Mouse (Mus musculus) kidney, embryonic 15.5 days (tissue): ENCODE results near the gene Dnah11. TPM values are rescaled to one million over a fixed set of nuclear protein-coding genes. Genes with fewer than 3 reads are reported as not detected.

Experiments used
- ATAC-seq: fragments of 200-750 bp; cut with Nextera tagmentation; replicated peaks from 2 replicates; pipeline ENCODE4 v1.8.0; 2017; ENCODE audit warnings: moderate TSS enrichment; ENCODE audit not compliant: low FRiP score
- H3K27ac ChIP-seq: fragments of 300-500 bp; sonication (generic); 2 replicates; pipeline ENCODE4 v1.5.1; 2015; ENCODE audit warnings: mild to moderate bottlenecking, inconsistent platforms
- H3K27me3 ChIP-seq: fragments of 300-500 bp; sonication (generic); 2 replicates; pipeline ENCODE4 v1.6.1; 2015; ENCODE audit warnings: inconsistent platforms
- H3K36me3 ChIP-seq: fragments of 300-500 bp; sonication (generic); 2 replicates; pipeline ENCODE4 v1.6.1; 2015; ENCODE audit warnings: inconsistent platforms
- H3K4me1 ChIP-seq: fragments of 300-500 bp; sonication (generic); 2 replicates; pipeline ENCODE4 v1.6.1; 2015; ENCODE audit warnings: inconsistent platforms
- H3K4me2 ChIP-seq: fragments of 300-500 bp; sonication (generic); 2 replicates; pipeline ENCODE4 v1.6.1; 2015; ENCODE audit warnings: moderate library complexity, mild to moderate bottlenecking, inconsistent platforms
- H3K4me3 ChIP-seq: fragments of 300-500 bp; sonication (generic); replicated peaks from 2 replicates; pipeline ENCODE4 v1.5.1; 2015; ENCODE audit warnings: mild to moderate bottlenecking, inconsistent platforms
- H3K9ac ChIP-seq: fragments of 300-500 bp; sonication (generic); 2 replicates; pipeline ENCODE4 v1.6.1; 2015; ENCODE audit warnings: mild to moderate bottlenecking, inconsistent platforms
- H3K9me3 ChIP-seq: fragments of 300-500 bp; sonication (generic); replicated peaks from 2 replicates; pipeline ENCODE4 v1.6.1; 2016; ENCODE audit warnings: inconsistent platforms
- WGBS: fragments of 180-500 bp; shearing (Covaris S2); methylation state at CpG from one replicate; pipeline ENCODE4 v1.1.7; 2015; ENCODE audit warnings: mixed read lengths; 5-methylcytosine and 5-hydroxymethylcytosine counted together
- polyA plus RNA-seq: library from polyadenylated mRNA; unstranded; fragments of >200 nt; fragmentation: Nextera tagmentation; extraction: Ambion mirVana; gene quantifications from 2 replicates; pipeline ENCODE4 v1.2.1, GENCODE M21; 2015

The Dnah11 gene
- polyA plus RNA-seq, 1 experiment from 2014 or later = 0.47 TPM

DNA sequence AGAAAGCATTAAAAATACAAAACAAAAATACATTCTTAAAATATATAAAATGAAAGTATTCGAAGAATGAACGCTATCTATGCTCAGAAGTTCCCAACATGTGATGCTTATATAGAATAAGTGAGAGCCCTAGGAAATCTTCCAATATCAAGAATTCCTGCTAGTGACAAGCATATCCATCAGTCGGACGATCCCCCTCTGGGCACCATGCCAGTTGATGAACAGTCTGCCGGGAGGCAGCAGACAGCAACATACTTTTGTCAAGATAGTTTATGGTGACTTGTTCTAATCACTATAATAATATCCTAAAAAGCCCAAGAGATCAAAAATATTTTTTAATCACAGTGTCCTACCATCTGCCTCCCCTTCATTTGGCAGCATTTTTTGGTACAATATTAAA, 114.7 kb downstream of the Dnah11 start:
- 68% methylated on average over 5 of the region's 5 CpGs for WGBS
- no peak for ATAC-seq
- Histone ChIP-seq H3K27ac (no peak overlapping the region), H3K4me3 (no peak overlapping the region), H3K27me3 (no peaks in the 10 kb centered on the region), H3K9ac (no peak overlapping the region), H3K4me1 (no peaks in the 10 kb centered on the region), H3K4me2 (no peak overlapping the region), H3K9me3 (no peaks in the 10 kb centered on the region), H3K36me3 (no peaks in the 10 kb centered on the region)

DNA sequence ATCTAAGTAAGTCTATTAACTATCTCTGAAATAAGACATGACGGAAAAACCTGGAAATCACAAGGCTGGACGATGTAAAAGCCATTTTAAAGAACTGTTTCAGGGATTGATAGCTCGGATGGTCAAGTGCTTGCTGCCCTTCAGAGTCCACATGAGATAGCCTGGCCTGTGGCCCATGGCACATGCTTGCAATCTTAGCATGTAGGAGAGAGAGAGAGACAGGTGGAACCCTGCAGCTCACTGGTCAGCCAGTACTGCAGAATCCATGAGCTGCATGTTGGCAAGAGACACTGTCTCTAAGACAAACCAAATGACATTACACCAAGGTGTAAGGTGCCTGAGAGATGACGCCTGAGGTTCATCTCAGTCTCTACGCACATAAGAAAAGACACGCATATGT, 118.4 kb downstream of the Dnah11 start:
- no peak overlapping the region for H3K27ac ChIP-seq
- H3K36me3 ChIP-seq = no peaks in the 10 kb centered on the region
- no peaks in the 10 kb centered on the region for H3K4me1 ChIP-seq
- ATAC-seq = no peak
- no peak overlapping the region for H3K4me2 ChIP-seq
- H3K9ac ChIP-seq = no peak overlapping the region
- H3K9me3 ChIP-seq = no peaks in the 10 kb centered on the region
- WGBS = 91% methylated on average over 6 of the region's 6 CpGs
- H3K27me3 ChIP-seq = no peaks in the 10 kb centered on the region
- H3K4me3 ChIP-seq = no peak overlapping the region

DNA sequence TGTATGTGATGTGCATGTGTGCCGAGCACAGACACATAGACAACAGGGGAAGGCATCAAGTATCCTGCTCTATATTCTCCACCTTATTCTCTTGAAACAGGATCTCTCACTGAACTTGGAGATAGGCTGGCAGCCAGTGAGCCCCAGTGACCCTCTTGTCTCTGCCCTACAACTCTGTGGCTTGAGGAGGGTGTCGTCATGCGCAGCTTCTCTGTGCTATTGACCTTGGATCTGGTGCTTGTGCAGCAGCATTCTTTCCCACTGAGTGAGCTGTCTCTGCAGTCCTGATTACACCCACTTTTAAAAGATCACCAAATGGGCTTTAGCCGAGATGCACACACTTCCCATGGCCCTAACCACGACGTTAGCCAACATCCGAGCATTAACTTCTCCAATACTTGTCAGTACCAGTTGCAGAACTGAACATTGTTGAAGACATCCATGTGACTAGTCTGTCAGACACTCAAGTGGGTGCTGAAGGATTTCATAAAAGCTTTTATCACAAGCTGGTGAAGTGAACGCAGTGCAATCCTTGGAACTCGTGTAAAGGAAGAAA, 120.3 kb downstream of the Dnah11 start:
- Histone ChIP-seq H3K27ac (no peak overlapping the region), H3K36me3 (no peaks in the 10 kb centered on the region), H3K4me1 (no peaks in the 10 kb centered on the region), H3K4me3 (no peak overlapping the region), H3K4me2 (no peak overlapping the region), H3K27me3 (no peaks in the 10 kb centered on the region), H3K9ac (no peak overlapping the region), H3K9me3 (no peaks in the 10 kb centered on the region)
- ATAC-seq = no peak
- 67% methylated on average over 9 of the region's 9 CpGs for WGBS

DNA sequence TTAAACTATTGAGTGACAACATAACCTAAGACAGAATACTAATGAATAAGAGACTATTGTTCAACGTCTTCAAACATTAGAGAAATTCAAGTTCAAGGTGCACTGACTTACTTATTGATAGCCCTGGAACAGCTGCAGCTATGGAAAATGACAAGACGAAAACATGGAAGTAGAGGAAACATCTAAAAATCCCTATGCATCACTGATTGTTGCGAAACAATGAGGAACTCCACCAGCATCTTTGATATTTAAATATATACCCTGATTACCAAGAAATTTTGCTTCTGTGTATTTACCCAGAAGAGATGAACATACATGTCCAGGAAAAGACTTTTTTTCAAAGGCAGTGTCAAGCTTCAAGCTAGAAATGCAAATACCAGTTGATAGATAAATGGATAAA, 122.0 kb downstream of the Dnah11 start:
- Histone ChIP-seq H3K27me3 (no peaks in the 10 kb centered on the region), H3K4me1 (no peaks in the 10 kb centered on the region), H3K36me3 (no peaks in the 10 kb centered on the region), H3K9ac (no peak overlapping the region), H3K9me3 (no peaks in the 10 kb centered on the region), H3K4me2 (no peak overlapping the region), H3K4me3 (no peak overlapping the region), H3K27ac (no peak overlapping the region)
- WGBS = 67% methylated on average over 3 of the region's 3 CpGs
- no peak for ATAC-seq

DNA sequence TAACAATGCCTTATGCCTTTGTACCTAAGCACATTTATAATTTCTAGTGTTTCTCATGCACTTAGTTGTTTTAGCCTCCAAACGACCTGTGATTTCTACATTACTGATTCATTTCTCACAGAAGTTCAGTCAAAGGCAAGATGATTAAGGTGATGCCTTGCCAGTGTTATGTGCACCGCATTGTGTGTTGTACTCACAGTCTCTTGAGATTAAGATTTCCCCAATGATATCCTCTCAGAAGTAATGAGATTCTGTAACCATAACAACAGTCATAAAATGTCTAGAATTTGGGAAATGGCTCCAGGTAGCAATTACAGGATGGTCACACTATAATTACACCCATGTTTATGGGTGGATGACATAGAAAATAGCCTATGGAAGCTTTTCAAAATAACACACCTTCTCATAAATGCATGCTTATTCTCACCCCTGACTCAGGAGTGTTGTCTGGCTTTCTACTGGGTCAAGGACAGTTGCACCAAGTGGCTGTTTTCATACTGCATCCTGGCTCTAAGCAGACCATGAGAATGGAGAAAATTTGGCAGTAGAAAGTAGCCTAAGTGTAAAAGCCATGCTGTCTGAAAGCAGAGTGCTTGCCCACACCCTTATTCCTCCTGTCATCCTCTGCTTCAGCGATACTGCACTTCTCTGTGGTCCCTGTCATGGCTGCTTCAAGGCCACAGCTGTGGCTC, 126.5 kb downstream of the Dnah11 start:
- no peak overlapping the region for H3K4me3 ChIP-seq
- no peak overlapping the region for H3K27ac ChIP-seq
- H3K4me1 ChIP-seq = no peaks in the 10 kb centered on the region
- H3K9ac ChIP-seq = no peak overlapping the region
- H3K4me2 ChIP-seq = no peak overlapping the region
- no peaks in the 10 kb centered on the region for H3K9me3 ChIP-seq
- H3K27me3 ChIP-seq = no peaks in the 10 kb centered on the region
- H3K36me3 ChIP-seq = no peaks in the 10 kb centered on the region
- ATAC-seq = no peak
- WGBS = 74% methylated on average over 3 of the region's 3 CpGs

DNA sequence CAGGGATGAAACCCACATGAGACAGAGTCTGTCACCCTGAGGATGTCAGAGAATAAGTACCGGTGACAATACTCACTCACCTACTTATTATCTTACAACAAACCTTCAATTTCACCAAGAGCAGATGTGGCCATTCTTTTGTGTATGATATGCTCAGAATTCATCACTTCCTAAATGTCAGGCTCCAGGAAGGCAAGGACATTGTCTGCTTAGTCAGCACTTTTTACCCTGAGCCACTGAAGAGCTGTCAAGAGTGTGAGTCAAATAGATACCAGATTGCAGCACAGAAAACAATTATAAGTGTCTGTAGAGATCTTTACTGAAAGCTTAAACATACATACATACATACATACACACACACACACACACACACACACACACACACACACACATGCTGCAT, 127.2 kb downstream of the Dnah11 start:
- no peaks in the 10 kb centered on the region for H3K4me1 ChIP-seq
- no peak overlapping the region for H3K9ac ChIP-seq
- no peaks in the 10 kb centered on the region for H3K9me3 ChIP-seq
- H3K4me2 ChIP-seq = no peak overlapping the region
- H3K27me3 ChIP-seq = no peaks in the 10 kb centered on the region
- H3K36me3 ChIP-seq = no peaks in the 10 kb centered on the region
- no peak overlapping the region for H3K4me3 ChIP-seq
- WGBS = 89% methylated on average over 1 of the region's 1 CpGs
- ATAC-seq = no peak
- no peak overlapping the region for H3K27ac ChIP-seq

DNA sequence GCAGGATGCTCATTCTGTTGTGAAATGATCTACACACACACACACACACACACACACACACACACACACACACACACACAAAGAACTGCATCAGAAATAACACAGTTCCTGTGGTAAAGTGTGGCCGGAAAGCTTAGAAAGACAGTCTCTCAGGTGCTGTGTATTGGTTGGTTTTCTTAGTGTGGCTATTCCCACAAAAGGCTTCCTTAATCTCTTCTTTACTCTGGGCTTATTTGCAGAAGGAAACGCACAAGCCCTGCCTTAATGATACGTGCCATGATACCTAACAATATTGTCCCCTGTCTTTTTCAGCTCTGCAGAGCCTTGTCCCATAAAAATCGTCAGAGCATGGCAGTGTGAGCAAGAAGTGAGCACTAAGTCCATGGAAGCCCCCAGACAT, 130.1 kb downstream of the Dnah11 start:
- H3K9ac ChIP-seq = no peak overlapping the region
- no peak overlapping the region for H3K4me2 ChIP-seq
- H3K27me3 ChIP-seq = no peaks in the 10 kb centered on the region
- H3K27ac ChIP-seq = no peak overlapping the region
- no peaks in the 10 kb centered on the region for H3K4me1 ChIP-seq
- no peak overlapping the region for H3K4me3 ChIP-seq
- ATAC-seq = no peak
- no peaks in the 10 kb centered on the region for H3K9me3 ChIP-seq
- no peaks in the 10 kb centered on the region for H3K36me3 ChIP-seq
- WGBS = 54% methylated on average over 4 of the region's 4 CpGs

DNA sequence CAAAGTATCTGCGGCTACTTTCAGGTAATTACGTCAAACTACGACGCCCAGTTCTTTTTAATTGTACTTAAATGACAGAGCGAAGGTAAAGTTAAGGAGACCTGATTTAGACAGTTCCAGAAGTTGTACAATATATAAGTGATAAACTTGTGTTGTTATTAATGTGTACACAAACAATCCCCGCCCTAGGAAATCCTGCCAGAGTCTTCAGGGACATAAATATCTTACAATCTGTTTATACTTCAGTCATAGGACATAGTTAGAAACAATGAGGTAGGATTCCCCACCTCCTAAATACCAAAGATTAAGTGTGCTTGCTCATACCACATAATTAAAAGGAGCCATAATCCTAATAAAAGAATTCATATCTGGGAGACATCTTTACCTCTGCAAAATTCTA, 136.5 kb downstream of the Dnah11 start:
- Histone ChIP-seq H3K4me2 (no peak overlapping the region), H3K36me3 (no peaks in the 10 kb centered on the region), H3K27ac (no peak overlapping the region), H3K27me3 (no peaks in the 10 kb centered on the region), H3K9me3 (no peaks in the 10 kb centered on the region), H3K9ac (no peak overlapping the region), H3K4me1 (no peaks in the 10 kb centered on the region), H3K4me3 (no peak overlapping the region)
- 87% methylated on average over 6 of the region's 6 CpGs for WGBS
- ATAC-seq = no peak

DNA sequence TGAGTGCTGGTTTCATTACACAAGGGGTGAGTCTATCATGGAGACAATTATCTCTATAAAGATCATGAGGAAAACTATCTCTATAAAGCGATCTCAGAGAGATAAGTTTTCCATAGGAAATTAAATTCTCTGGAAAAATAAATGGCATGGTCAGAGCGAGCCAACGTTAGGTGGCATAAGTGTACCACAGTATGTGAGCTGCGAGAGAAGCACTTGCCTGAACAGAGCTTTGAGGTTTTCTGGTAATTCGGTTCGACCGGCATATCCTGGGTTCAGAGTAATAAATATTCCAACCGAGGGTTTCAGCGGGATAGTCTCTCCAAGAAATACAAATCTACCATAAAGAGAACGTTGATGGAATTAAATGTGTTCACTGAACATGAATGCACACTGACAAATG, 142.0 kb downstream of the Dnah11 start:
- Histone ChIP-seq H3K4me1 (no peaks in the 10 kb centered on the region), H3K4me3 (no peak overlapping the region), H3K27me3 (no peaks in the 10 kb centered on the region), H3K9me3 (no peaks in the 10 kb centered on the region), H3K36me3 (no peaks in the 10 kb centered on the region), H3K9ac (no peak overlapping the region), H3K27ac (no peak overlapping the region), H3K4me2 (no peak overlapping the region)
- ATAC-seq = no peak
- 71% methylated on average over 10 of the region's 10 CpGs for WGBS

DNA sequence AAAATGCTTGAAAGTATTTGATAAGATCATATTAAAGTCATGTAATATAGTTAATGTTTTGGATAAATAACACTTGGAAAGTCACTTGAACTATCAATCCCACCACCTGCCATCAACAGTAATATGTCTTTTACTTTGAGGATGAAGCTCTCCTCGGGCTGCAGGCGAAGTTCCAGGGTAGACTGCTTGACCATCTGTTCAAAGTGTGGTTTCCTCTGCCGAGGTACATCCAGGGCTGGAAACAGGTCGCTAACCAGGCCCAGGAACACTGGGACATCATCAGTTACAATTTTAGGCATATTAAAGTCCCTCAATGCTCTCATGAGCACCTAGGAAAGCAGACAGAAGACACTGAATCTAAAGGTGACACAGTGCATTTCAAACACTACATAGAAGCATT, 153.5 kb downstream of the Dnah11 start:
- Histone ChIP-seq H3K27ac (no peak overlapping the region), H3K4me2 (no peak overlapping the region), H3K4me1 (no peaks in the 10 kb centered on the region), H3K9me3 (no peaks in the 10 kb centered on the region), H3K9ac (no peak overlapping the region), H3K27me3 (no peaks in the 10 kb centered on the region), H3K36me3 (no peaks in the 10 kb centered on the region), H3K4me3 (no peak overlapping the region)
- no peak for ATAC-seq
- 83% methylated on average over 4 of the region's 4 CpGs for WGBS

DNA sequence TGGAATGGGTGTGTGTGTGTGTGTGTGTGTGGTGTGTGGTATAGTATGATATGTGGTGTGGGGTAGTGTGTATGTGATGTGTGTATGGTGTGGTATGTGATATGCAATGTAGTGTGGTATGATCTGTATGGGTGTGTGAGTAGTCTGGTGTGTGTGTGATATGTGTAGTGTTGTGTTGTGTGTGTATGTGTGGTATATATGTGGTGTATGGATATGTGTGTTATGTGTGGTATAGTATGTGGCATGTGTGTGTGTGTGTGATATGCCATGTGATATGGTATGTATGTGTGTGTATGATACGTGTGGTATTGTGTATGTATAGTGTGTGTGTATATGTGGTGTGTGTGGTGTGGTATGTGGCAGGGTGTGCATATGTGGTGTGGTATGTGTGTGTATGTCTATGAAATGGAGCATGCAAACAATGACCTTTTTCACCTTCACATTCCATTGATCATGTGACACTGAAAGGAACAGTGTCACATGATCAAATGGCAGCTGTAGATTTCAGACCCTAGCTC, 155.7 kb downstream of the Dnah11 start:
- Histone ChIP-seq H3K9me3 (no peaks in the 10 kb centered on the region), H3K36me3 (no peaks in the 10 kb centered on the region), H3K27me3 (no peaks in the 10 kb centered on the region), H3K4me1 (no peaks in the 10 kb centered on the region), H3K9ac (no peak overlapping the region), H3K4me2 (no peak overlapping the region), H3K27ac (no peak overlapping the region), H3K4me3 (no peak overlapping the region)
- no peak for ATAC-seq
- WGBS = 90% methylated on average over 1 of the region's 1 CpGs

DNA sequence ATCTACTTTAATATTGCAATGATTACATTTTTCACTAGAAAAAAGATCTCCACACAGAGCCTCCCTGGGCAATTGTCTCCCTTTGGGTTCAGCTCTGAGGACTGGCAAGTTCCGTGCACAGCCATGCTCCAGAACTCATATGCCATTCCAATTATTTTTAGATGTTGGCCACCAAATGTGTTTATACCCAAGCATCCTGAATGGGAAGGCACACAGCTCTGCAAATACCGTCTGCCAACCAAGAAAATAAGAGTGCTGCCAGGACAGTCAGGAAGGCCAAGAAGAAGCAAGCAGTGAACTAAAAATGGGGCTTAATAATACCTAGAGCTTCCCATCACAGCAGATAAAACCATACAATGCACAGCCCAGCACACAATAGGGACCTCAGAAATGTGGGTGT, 156.6 kb downstream of the Dnah11 start:
- Histone ChIP-seq H3K36me3 (no peaks in the 10 kb centered on the region), H3K27me3 (no peaks in the 10 kb centered on the region), H3K9me3 (no peaks in the 10 kb centered on the region), H3K4me1 (no peaks in the 10 kb centered on the region), H3K4me2 (no peak overlapping the region), H3K4me3 (no peak overlapping the region), H3K9ac (no peak overlapping the region), H3K27ac (no peak overlapping the region)
- no peak for ATAC-seq
- 87% methylated on average over 2 of the region's 2 CpGs for WGBS

DNA sequence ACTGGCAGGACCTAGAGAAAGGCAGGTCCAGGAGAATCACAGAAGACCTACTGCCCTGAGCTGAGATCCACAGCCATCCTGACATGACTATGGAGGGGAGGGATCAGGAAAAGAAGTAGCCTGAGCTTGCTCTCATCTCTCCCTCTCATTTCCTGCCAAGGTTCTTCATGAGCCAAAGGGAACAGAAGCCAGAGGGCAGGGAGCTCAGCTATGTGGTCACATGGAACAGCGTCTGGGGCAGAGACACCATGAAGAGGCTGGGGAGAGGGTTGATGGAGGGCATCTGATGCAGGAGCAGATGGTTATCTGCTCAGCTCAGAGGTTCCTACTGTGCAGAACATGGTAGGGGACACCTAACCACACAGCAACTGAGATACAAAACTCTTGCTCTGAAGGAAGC, 163.9 kb downstream of the Dnah11 start:
- 68% methylated on average over 1 of the region's 1 CpGs for WGBS
- ATAC-seq = no peak
- Histone ChIP-seq H3K4me1 (no peaks in the 10 kb centered on the region), H3K36me3 (no peaks in the 10 kb centered on the region), H3K27me3 (no peaks in the 10 kb centered on the region), H3K9me3 (no peaks in the 10 kb centered on the region), H3K4me2 (no peak overlapping the region), H3K9ac (no peak overlapping the region), H3K4me3 (no peak overlapping the region), H3K27ac (no peak overlapping the region)
